Mouse (Mus musculus) cerebellum, adult 2 months (tissue): ENCODE data around the gene Gm44579.

Experiments
- CTCF ChIP-seq: fragments of 200-500 bp; IDR thresholded peaks from 2 replicates; pipeline ENCODE4 v1.5.1; 2011; ENCODE audit warnings: low read depth, mild to moderate bottlenecking, control low read depth, low read length, moderate library complexity, borderline replicate concordance; ENCODE audit not compliant: insufficient read depth
- POLR2A ChIP-seq: fragments of 200-500 bp; IDR thresholded peaks from 2 replicates; pipeline ENCODE4 v1.6.1; 2011; ENCODE audit warnings: low read length, control low read depth, borderline replicate concordance; ENCODE audit not compliant: insufficient read depth

DNA sequence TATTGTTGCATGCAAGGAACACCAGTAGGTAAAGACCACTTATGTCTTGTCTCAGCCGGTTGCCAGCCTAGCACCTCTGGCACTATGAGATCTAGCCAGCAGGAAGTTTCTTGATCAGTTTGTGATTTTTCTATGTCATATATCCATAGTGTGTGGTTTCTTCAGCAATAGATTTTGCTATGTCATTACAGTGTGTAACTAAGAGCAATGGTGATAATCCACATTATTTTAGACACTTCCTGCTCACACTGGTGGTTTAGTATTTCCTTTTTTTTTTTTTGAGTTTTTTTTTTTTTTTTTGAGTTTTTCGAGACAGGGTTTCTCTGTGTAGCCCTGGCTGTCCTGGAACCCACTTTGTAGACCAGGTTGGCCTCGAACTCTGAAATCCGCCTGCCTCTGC is 14.7 kb upstream of the Gm44579 start:
- TF ChIP-seq CTCF, result no peak
- no peak for TF ChIP-seq POLR2A
